Mouse (Mus musculus): ENCODE measurements around the gene Spata9. TPM values are rescaled to one million over a fixed set of nuclear protein-coding genes. Genes with fewer than 3 reads are reported as not detected.

Gene Spata9
- total RNA-seq, 2 experiments from 2014 or later = 0.60 TPM; not detected in 1

- DNase-seq (ENCODE audit: low spot score in 2 of 2) = no peak
Observed at GRCm38 (mm10) chr13:75988096-75988495, 21.1 kb downstream of the Spata9 start.

GRCm38 (mm10) chr13:75992169-75993028 lies 25.4 kb downstream of the Spata9 start:
- DNase-seq (ENCODE audit: low spot score in 2 of 2) = no peak

DNA sequence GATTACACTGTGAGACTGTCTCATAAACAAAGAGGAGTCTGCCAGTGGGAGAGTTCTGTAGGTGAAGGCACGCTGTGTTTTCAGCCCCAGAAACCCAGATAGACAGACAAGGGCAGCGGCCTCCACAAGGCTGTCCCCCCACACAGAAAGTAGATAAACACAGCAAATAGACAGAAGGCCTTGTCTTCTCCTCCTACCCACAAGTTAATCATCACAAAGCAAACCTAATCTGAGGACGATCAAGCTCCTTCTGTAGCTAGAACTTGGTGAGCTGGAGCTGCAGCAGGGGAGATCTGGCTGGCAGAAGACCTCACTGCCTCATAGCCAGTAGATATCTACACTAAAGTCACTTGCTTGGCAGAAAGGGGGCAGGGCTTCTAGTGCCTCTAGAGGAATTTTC lies 36.3 kb downstream of the Spata9 start:
- DNase-seq (ENCODE audit: low spot score in 2 of 2) = no peak

- no peak for DNase-seq (ENCODE audit: low spot score in 2 of 2)
Observed at GRCm38 (mm10) chr13:76014511-76014910, 47.6 kb downstream of the Spata9 start.

- DNase-seq (ENCODE audit: low spot score in 2 of 2) = peak in 1 of 2 experiments; percentile 12
Observed at GRCm38 (mm10) chr13:76017465-76017864, 50.5 kb downstream of the Spata9 start.

DNA sequence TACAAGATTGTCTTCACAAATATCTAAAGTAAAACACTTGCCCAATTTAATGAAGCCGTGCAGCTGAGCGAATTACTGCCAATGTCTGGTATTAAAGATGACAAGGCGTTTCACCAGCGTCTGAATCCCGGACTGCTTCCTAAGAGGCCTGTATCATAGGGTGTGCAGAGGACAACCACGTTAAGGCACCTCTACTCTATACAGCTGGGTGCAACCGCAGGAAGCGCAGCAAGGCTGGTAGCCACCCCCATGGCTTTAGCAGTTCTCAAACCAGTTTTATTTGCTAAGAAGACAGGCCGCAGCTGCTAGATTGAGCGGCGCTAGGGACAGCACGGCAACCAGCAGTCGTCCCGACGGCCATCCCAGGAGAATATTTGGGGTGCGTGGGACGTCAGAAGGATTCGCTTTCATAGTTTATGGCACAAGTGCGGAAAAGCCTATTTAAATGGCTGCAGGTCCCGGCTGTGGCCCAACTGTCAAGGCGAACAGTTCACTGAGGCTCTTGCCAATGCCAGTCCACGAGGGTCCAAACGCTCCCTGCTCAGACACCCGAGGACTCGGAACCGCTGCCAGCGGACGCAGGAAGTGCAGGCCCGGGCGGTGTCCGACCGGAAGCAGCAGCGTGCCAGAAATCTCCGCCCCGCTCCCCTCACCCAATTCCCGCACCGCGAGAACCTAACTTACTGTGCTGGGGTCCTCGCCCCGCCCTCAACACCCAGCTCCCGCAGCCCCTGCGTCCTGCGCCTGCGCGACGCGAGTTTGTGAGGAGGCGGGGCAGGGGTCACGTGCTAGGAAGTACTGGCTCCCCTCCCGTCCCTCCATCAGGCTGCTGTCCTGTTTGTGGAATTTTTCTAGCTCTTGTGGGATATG lies 51.3 kb downstream of the Spata9 start, which contains the start of gene Rfesd:
Gene Rfesd, minus strand, starts transcription at position 746 of the 870 bp plus-strand sequence.
- peak; percentile 96 to 97 for DNase-seq (ENCODE audit: low spot score in 2 of 2)

DNA sequence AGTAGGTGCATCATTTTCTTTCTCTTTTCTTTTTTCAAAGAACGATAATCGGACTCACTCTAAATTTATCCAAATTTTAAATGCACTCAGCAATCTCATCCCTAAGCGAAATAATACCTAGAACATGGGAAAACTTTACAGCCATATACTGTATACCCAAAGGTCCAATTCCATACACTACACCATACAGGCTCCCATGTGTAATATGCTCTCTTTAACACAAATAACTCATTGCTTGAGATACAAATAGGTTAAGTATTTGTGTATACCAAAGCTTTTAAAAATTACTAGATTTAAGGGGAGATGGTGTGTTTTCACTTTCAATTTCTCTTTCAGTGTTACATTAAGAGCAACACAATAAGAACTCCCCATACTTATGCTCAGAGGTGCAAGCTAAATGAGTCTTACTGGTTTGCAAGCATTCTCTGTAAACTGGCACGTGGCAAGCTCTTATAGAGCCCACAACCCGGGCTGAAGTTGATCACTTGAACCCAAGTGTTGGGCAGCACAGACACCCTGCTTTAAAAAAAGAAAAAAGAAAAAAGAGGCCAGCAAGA lies 52.0 kb downstream of the Spata9 start:
- DNase-seq (ENCODE audit: low spot score in 2 of 2) = no peak

DNA sequence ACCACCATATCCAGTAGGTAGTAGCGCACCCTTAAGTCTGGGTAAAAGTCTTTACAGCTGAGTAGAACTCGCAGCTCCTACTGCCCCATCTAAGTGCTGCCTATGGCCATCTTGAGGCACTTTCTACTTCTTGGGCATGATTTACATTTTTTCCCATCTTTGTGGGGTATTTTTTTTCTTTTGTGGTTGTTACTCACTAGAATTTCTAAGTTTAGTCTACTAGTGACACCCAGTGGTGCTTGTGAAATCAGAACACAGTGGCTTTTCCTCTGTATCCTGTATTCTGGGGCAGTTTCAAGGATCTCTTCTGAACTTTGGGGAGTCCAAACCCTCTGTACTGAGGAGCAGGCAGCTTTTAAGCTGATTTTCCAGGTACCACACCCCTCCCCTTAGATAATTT lies 54.8 kb downstream of the Spata9 start:
- DNase-seq (ENCODE audit: low spot score in 2 of 2) = peak in 1 of 2 experiments; percentile 45

- DNase-seq (ENCODE audit: low spot score in 2 of 2) = no peak
Observed at GRCm38 (mm10) chr13:76024588-76024987, 57.6 kb downstream of the Spata9 start.

DNA sequence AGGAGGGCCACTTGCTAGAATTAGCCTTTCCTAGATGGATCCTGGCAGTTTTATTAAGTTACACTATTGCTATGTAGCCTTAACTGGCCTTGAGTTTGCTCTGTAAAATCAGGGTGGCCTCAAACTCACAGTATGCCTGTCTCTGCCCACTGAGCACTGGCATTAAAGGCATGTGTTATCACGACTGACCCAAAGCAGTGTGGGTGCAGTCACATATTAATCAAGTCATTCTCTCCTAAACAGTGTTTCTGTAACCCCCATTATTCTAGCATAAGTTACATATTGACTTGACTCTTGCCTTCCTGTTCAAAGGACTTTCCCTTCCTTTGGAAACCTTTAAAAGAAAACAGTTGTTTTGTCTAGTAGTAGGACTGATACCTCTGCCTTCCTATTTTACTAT lies 75.5 kb downstream of the Spata9 start:
- DNase-seq (ENCODE audit: low spot score in 2 of 2) = no peak

DNA sequence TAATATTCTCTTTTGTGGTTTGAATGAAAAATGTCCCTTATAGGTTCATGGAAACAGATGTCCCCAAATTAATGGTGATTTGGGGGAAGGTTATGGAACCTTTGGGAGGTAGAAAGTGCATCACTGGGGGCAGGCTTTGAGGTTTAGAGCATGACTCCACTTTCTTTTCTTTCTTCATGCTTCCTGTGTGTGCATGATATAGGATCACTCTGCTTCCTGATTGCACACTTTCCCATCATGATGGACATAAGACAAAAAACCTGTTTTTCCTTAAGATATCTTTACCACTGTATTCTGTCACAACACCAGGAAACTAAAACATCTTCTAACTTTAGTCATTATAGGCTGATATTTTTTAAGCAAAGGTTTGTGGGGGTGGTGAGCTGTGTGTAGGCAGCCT lies 78.0 kb downstream of the Spata9 start:
- DNase-seq (ENCODE audit: low spot score in 2 of 2) = no peak

Other genes with a start within 250 kb of the Spata9 start
- 10 to 100 TPM; 66.8 to 70.1 TPM for gene Glrx, start 127.3 kb upstream of the Spata9 start, total RNA-seq (2021)
- 10 to 100 TPM; 21.3 to 22.6 TPM for gene Rhobtb3, start 23.2 kb upstream of the Spata9 start, total RNA-seq (2021)
- gene Rfesd, start 51.6 kb downstream of the Spata9 start, total RNA-seq (2021) = 10 to 100 TPM; 13.7 to 16.1 TPM
- gene Gpr150, start 89.8 kb downstream of the Spata9 start, total RNA-seq (2021) = 1 to 10 TPM; 2.9 to 3.3 TPM
- 1 to 10 TPM; 4.8 to 7.6 TPM for gene Arsk, start 131.5 kb downstream of the Spata9 start, total RNA-seq (2021)
- gene Ttc37, start 131.6 kb downstream of the Spata9 start, total RNA-seq (2021) = 10 to 100 TPM; 19.1 TPM

Data from layer of hippocampus, postnatal 14 days (tissue).